Mouse (Mus musculus) brain, adult 2 months (tissue): ENCODE results near the gene Hacd4.
"Not testable (repeated sequence)": the region's sequence is repeated elsewhere in the genome, so short reads cannot be mapped to it uniquely, and the experiment has no call there.

ENCODE experiments used
- DNase-seq: peaks from one replicate; pipeline ENCODE4 v3.0.0; 2011; ENCODE audit warnings: low read depth, low spot score

Hacd4 gene

GRCm38 (mm10) chr4:88432412-88433024 is 6.2 kb downstream of the Hacd4 start:
- DNase-seq, result no peak

- no peak for DNase-seq
These were observed 11.0 kb downstream of the Hacd4 start for GRCm38 (mm10) chr4:88427630-88428239.

GRCm38 (mm10) chr4:88424563-88424962 is 14.2 kb downstream of the Hacd4 start:
- no peak for DNase-seq

- no peak for DNase-seq
These were observed 19.4 kb downstream of the Hacd4 start for GRCm38 (mm10) chr4:88419378-88419777.

- DNase-seq, result no peak
These were observed 23.7 kb downstream of the Hacd4 start for GRCm38 (mm10) chr4:88415017-88415416.

GRCm38 (mm10) chr4:88412331-88412730 is 26.4 kb downstream of the Hacd4 start:
- peak; percentile 23 for DNase-seq

- DNase-seq, result no peak
These were observed 29.4 kb downstream of the Hacd4 start for GRCm38 (mm10) chr4:88409279-88409678.

GRCm38 (mm10) chr4:88406887-88407696 is 31.6 kb downstream of the Hacd4 start:
- peak; percentile 44 for DNase-seq

- peak; percentile 16 for DNase-seq
These were observed 35.8 kb downstream of the Hacd4 start for GRCm38 (mm10) chr4:88402884-88403283.

GRCm38 (mm10) chr4:88400992-88401313 is 37.8 kb downstream of the Hacd4 start:
- no peak for DNase-seq

GRCm38 (mm10) chr4:88400302-88400991 is 38.3 kb downstream of the Hacd4 start:
- DNase-seq, result no peak

GRCm38 (mm10) chr4:88396995-88397521 is 41.7 kb downstream of the Hacd4 start:
- DNase-seq, result peak; percentile 35

GRCm38 (mm10) chr4:88395717-88396116 is 43.0 kb downstream of the Hacd4 start:
- DNase-seq, result no peak

GRCm38 (mm10) chr4:88390596-88390995 is 48.1 kb downstream of the Hacd4 start:
- DNase-seq, result not testable (repeated sequence)

- DNase-seq, result no peak
These were observed 48.7 kb downstream of the Hacd4 start for GRCm38 (mm10) chr4:88390036-88390435.

- DNase-seq, result no peak
These were observed 66.2 kb downstream of the Hacd4 start for GRCm38 (mm10) chr4:88372293-88373224.

GRCm38 (mm10) chr4:88370819-88371218 is 67.9 kb downstream of the Hacd4 start:
- peak; percentile 63 for DNase-seq

GRCm38 (mm10) chr4:88369951-88370350 is 68.8 kb downstream of the Hacd4 start:
- peak; percentile 40 for DNase-seq

GRCm38 (mm10) chr4:88357431-88357830 is 81.3 kb downstream of the Hacd4 start:
- no peak for DNase-seq

- peak; percentile 61 for DNase-seq
These were observed 82.1 kb downstream of the Hacd4 start for GRCm38 (mm10) chr4:88356652-88357051.

GRCm38 (mm10) chr4:88350910-88351309 is 87.8 kb downstream of the Hacd4 start:
- DNase-seq, result peak; percentile 91
